Mouse (Mus musculus): ENCODE measurements around the gene Scin. TPM values are rescaled to one million over a fixed set of nuclear protein-coding genes. Genes with fewer than 3 reads are reported as not detected.

Scin gene
- total RNA-seq, 2 experiments from 2014 or later = 0.25 to 0.39 TPM

DNA sequence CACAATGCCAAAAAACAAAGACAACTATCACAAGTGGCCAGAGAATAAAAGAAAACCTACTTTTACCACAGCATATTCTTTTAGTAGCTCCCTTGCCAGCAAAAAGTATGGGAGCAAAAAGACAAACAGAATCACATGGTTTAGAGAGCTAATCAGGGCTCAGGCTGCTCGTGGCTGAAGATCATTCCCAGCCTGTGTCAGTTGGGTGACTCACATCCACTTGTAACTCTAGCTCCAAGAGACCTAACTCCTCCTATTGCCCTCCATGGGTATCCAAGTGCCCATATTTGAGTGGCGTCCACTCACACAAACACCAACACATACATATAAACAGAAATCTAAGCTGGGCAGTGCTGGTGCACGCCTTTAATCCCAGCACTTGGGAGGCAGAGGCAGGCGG lies 104.8 kb downstream of the Scin start:
- DNase-seq (ENCODE audit: low spot score in 2 of 2) = no peak

DNA sequence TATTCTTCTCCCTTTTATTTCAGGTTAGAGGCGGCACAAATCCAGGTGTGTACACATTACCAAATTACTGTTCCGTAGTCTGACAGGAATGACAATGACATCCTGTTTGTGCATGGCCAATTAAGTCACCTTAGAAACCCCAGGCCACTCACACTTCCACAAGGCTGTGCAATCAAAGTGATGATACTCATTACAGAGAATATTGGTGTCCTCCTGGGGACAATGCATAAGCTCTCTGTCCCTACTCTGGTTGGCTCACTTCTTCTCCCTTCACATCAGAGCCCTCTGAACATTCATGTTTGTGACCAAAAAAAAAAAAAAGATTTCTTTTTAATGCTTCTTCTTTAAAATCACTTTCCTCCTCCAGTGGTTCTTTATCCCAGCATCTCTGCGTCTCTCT lies 106.2 kb downstream of the Scin start:
- no peak for DNase-seq (ENCODE audit: low spot score in 2 of 2)

DNA sequence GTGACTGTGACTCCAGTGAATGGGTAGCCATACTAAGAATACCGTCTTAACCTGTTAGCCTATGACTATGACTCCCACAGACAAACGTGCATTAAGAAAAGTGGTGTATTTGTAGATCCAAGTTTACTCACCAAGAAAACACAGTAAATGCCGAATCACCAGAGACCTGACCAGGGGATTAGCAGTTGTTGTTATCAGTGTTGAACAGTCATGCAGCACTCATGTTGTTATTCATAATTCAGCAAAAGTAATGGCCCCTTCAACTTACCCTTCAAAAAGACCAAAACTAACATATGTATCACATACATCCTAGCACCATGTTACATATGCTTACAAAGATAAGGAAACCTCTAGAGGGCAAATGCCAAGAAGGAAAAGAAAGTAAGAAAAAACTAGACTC lies 106.6 kb downstream of the Scin start:
- no peak for DNase-seq (ENCODE audit: low spot score in 2 of 2)

DNA sequence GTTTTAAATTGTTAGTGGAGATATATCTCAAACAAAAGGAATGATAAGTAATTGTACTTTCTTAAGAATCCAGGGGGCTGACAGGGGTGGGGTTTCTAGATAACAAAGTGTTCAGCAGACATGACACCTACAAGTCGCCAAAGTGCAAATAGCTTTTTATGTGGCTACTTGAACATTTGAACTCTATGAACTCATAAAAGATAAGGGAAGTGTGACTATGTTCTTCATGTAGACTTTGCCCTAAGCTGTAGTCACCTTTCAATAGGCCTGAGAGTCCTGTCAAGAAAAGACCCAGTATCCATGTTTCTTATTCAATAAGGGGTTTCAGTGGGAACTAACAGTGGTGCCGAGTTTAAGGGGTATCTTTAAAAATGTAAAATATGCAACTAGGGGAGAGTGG lies 110.1 kb downstream of the Scin start:
- DNase-seq (ENCODE audit: low spot score in 2 of 2) = no peak

DNA sequence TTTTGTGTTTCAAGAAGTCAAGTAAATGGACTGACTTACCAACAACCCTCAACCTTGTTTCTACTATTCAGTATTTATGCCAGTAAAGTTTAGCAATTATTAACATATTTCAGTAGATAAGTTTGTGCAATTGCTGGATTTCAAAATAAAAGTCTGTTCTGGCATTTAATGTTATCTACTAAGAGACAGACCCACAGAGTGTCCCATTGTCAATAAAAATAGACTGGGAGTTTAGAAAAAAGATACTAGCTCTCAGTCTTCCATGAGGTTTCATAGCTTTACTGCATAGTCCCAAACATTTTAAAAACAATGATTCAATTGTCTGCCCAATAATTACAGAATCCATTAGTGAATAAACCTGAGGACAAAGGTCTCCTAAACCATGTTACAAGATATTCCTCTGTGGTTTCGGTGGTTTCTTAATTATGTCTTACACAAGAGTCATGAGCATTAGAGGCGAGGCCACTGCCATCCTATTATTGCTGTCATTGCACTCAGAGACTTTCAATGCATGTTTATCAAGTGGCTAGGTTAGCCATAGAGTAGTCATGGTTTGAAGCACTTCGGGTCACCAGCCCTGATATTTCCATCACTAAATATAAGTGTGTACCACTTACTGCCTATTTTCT lies 110.9 kb downstream of the Scin start:
- DNase-seq (ENCODE audit: low spot score in 2 of 2) = no peak

- DNase-seq (ENCODE audit: low spot score in 2 of 2) = no peak
These were observed 111.7 kb downstream of the Scin start for GRCm38 (mm10) chr12:40022344-40022743.

GRCm38 (mm10) chr12:40017955-40018505 lies 116.0 kb downstream of the Scin start:
- no peak for DNase-seq (ENCODE audit: low spot score in 2 of 2)

DNA sequence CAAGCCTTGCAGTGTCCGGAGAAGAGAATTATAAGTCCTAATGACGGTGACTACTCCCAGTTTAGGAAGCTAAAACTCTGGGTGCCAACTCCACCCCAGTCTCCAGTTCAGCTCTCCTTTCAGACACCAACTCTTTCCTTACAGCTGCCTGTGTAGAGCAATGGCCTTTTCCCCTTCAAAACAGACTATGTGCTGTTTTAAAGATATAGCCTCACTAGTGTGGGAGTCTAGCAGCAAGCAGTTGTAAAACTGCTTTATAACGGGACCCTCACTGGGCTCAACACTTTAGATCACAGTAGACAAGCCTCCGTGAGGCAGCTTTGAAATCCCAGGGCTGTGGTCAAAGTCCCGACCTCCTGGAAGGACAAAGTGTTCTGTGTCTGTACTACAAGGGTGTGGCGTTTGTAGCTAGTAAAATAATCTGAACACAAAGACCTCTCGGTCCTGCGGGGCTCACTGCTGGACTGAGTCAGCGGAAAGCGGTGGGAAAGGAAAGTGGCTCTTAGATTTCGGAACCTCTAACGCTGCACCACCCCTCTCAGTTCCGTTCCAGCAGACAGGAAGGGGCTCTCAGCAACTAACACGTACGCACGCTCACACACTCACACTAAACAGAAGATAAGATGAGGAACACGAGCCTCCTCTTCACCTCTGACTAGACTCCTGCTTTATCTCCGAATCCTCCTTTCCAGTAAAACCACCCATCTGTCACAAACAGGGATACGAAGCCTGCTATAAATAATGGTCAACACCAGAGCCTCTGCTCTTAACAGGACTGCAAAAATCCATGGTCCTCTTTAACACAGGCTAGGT lies 117.2 kb downstream of the Scin start:
- peak; percentile 16 to 22 for DNase-seq (ENCODE audit: low spot score in 2 of 2)

DNA sequence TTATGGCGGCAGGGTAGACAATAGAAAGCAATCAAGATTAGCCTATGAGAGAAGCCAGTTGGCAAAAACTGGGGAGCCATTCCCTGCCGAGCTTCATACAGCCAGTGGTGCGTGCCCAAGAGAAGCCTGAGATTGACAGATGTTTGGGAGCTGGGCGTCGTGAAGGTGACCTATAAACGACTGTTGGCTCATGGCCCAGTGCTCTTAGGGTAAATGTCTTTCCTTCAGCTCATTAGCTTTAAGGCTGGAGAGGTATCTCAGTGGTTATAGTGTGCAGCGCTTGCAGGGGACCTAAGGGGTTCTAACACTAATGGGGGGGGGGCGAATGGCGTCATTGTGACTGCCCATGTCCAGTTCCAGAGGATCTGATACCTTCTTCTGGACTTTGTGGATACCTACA lies 118.0 kb downstream of the Scin start:
- DNase-seq (ENCODE audit: low spot score in 2 of 2) = no peak

DNA sequence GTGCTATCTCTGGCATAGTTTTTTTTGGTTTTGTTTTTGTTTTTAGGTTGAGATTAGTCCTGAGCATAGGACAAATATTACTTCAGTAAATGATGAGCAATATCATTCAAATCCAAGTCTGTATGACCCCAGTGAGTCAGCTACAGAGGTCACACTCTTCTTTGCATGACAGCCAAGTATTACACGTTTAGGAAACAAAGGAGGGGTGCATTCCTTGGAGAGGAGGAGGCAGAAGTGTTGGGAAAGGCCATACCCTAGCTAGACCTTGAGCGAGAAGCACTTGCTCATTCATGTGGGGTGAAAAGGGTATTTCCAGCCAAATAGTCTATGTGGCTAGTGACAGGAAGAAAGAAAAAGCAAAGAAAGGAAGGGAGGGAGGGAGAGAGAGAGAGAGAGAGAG lies 124.2 kb downstream of the Scin start:
- DNase-seq (ENCODE audit: low spot score in 2 of 2) = no peak

Other genes with a start within 250 kb of the Scin start
- gene Arl4a, start 96.2 kb downstream of the Scin start, total RNA-seq (2021) = 10 to 100 TPM; 50.1 to 50.2 TPM
- gene Lsmem1, start 65.3 kb upstream of the Scin start, total RNA-seq (2021) = under 1 TPM; 0.22 to 0.69 TPM
- 100 to 1,000 TPM in 1 of 2 experiments, 10 to 100 TPM in 1; 97.4 to 104 TPM for gene Ifrd1, start 114.3 kb upstream of the Scin start, total RNA-seq (2021)

All from layer of hippocampus, postnatal 10 days (tissue).